Mouse (Mus musculus) hindbrain, embryonic 10.5 days (tissue): ENCODE measurements at regions not wholly inside any gene's neighbourhood (a gene's known extent, or its start where the extent isn't known, plus 50 kb on each side); places are given as distances from the start of the nearest gene placed in this dataset.

ENCODE experiments used
- DNase-seq: peaks from one replicate; pipeline ENCODE4 v3.0.0-alpha.2; 2017; ENCODE audit warnings: low spot score
- H3K27ac ChIP-seq: fragments of 300-500 bp; sonication (generic); 2 replicates; pipeline ENCODE4 v1.5.1; 2016; ENCODE audit warnings: mild to moderate bottlenecking, moderate library complexity
- H3K27me3 ChIP-seq: fragments of 300-500 bp; sonication (generic); 2 replicates; pipeline ENCODE4 v1.6.1; 2016; ENCODE audit warnings: mild to moderate bottlenecking; ENCODE audit not compliant: poor library complexity, insufficient read depth, severe bottlenecking
- H3K36me3 ChIP-seq: fragments of 300-500 bp; sonication (generic); 2 replicates; pipeline ENCODE4 v1.6.1; 2016; ENCODE audit warnings: mild to moderate bottlenecking, moderate library complexity
- H3K4me1 ChIP-seq: fragments of 300-500 bp; sonication (generic); replicated peaks from 2 replicates; pipeline ENCODE4 v1.6.1; 2016; ENCODE audit warnings: mild to moderate bottlenecking
- H3K4me3 ChIP-seq: fragments of 300-500 bp; sonication (generic); 2 replicates; pipeline ENCODE4 v1.5.1; 2016; ENCODE audit warnings: mild to moderate bottlenecking, moderate library complexity
- H3K9me3 ChIP-seq: fragments of 300-500 bp; sonication (generic); 2 replicates; pipeline ENCODE4 v1.6.1; 2016; ENCODE audit warnings: mild to moderate bottlenecking, moderate library complexity
- WGBS: fragments of 180-500 bp; shearing (Covaris S2); methylation state at CpG from one replicate; pipeline ENCODE4 v1.1.7; 2016; 5-methylcytosine and 5-hydroxymethylcytosine counted together

GRCm38 (mm10) chr19:35302723-35303270, 380.6 kb downstream of the Kif20b start:
- DNase-seq = no peak
- Histone ChIP-seq H3K4me3 (no peak overlapping the region), H3K27me3 (no peaks in the 10 kb centered on the region), H3K9me3 (no peaks in the 10 kb centered on the region), H3K27ac (no peak overlapping the region), H3K36me3 (no peaks in the 10 kb centered on the region), H3K4me1 (no peaks in the 10 kb centered on the region)
- 84% methylated on average over 3 of the region's 3 CpGs for WGBS
